Mouse (Mus musculus): ENCODE results near the gene Nfib.

DNA sequence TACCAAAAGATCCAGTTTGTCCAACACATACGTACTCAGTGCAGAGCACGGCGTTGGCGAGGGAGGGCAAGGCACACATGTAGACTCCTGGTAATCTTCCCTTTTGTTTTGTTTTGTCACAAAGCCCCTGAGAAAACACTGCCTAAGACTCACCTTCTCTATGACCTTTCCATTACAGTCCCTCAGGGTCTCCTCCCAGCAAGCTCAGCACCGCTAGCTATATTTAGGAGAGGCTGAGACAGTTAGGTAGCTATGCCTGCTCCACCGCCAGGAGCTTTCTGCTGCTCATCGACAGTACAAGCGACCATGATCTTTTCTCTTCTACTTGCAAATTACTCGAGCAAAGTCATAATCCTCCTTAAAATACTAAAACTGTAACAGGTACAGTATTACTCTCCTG lies 224.9 kb downstream of the Nfib start:
- TF ChIP-seq CTCF (IDR thresholded peaks at IDR 0.05; ENCODE audit: low read depth, low read length) (no peak), POLR2A (IDR thresholded peaks at IDR 0.05; ENCODE audit: extremely low read depth, insufficient read depth, low read length) (no peak)

Measured in liver, adult 2 months (tissue).